In genomic region chr5:137032641-137033074, GRCm38 (mm10) we compare ENCODE assay signal across 7 mouse cellular contexts. TPM values are rescaled to one million over a fixed set of nuclear protein-coding genes. Genes with fewer than 3 reads are reported as not detected.
DNase-seq lines count a peak whose midpoint lies in the region; ATAC-seq and TF ChIP-seq lines count a peak whose summit lies in the region.

No protein-coding gene starts in this region.

- peaks cover 44% of the 10 kb centered on the region for H3K27me3 ChIP-seq in intestine, postnatal 0 days (replicated peaks; ENCODE audit: control insufficient read depth, insufficient read depth, low read length)
- peaks cover 73% of the 10 kb centered on the region for H3K27me3 ChIP-seq in limb, embryonic 12.5 days
- H3K27me3 ChIP-seq in midbrain, embryonic 14.5 days (ENCODE audit: control insufficient read depth, insufficient read depth, low read length), result peaks cover 33% of the 10 kb centered on the region

- H3K4me1 ChIP-seq in intestine, postnatal 0 days (replicated peaks; ENCODE audit: control insufficient read depth, insufficient read depth, low read length), result peaks cover 8% of the 10 kb centered on the region; the same call in 1 of the 2 replicates
- peaks cover 39% of the 10 kb centered on the region for H3K4me1 ChIP-seq in limb, embryonic 12.5 days (replicated peaks)
- H3K4me1 ChIP-seq in midbrain, embryonic 14.5 days (ENCODE audit: control insufficient read depth, insufficient read depth, low read length), result peaks cover 20% of the 10 kb centered on the region

- H3K9ac ChIP-seq in intestine, postnatal 0 days (ENCODE audit: low read depth, low read length), result peak overlapping the region; percentile 35; the same call in 1 of the 2 replicates
- peak overlapping the region; percentile 18; the same call in 1 of the 2 replicates for H3K9ac ChIP-seq in limb, embryonic 12.5 days (replicated peaks)
- peak overlapping the region; percentile 60 for H3K9ac ChIP-seq in midbrain, embryonic 14.5 days (replicated peaks; ENCODE audit: low read length)

- ATAC-seq in granulocyte monocyte progenitor cell, adult 5-6 weeks (replicated peaks; ENCODE audit: poor library complexity, severe bottlenecking), result peak; percentile 66
- peak; percentile 83 for ATAC-seq in intestine, postnatal 0 days
- ATAC-seq in limb, embryonic 12.5 days (ENCODE audit: insufficient number of reproducible peaks, insufficient read depth, low FRiP score, low TSS enrichment, low read depth), result peak; percentile 66
- peak; percentile 67 for ATAC-seq in midbrain, embryonic 14.5 days (ENCODE audit: low FRiP score, low TSS enrichment)

- TF ChIP-seq CTCF in intestine, postnatal 0 days (IDR thresholded peaks at IDR 0.05; ENCODE audit: low read depth), result peak; percentile 35; the same call in 1 of the 2 replicates

- H3K27ac ChIP-seq in intestine, postnatal 0 days (ENCODE audit: low read depth, low read length), result no peak overlapping the region
- no peak overlapping the region for H3K27ac ChIP-seq in limb, embryonic 12.5 days
- peak overlapping the region; percentile 32; the same call in 1 of the 2 replicates for H3K27ac ChIP-seq in midbrain, embryonic 14.5 days (replicated peaks; ENCODE audit: low read depth, low read length)

- peak; percentile 97 for DNase-seq in adrenal gland, postnatal 10 days
- DNase-seq in embryo, embryonic 9.5 days (ENCODE audit: extremely low spot score), result peak; percentile 97
- peak; percentile 88 for DNase-seq in midbrain, embryonic 14.5 days
- peak; percentile 75 to 81 for DNase-seq in spleen, adult 18-20 months

- H3K9me3 ChIP-seq in intestine, postnatal 0 days (ENCODE audit: control insufficient read depth), result no peaks in the 10 kb centered on the region
- no peaks in the 10 kb centered on the region for H3K9me3 ChIP-seq in limb, embryonic 12.5 days
- no peaks in the 10 kb centered on the region for H3K9me3 ChIP-seq in midbrain, embryonic 14.5 days (ENCODE audit: control insufficient read depth, low read length)

- peak overlapping the region; percentile 38 for H3K4me3 ChIP-seq in intestine, postnatal 0 days (ENCODE audit: low read depth, low read length)
- peak overlapping the region; percentile 46 for H3K4me3 ChIP-seq in limb, embryonic 12.5 days (replicated peaks)
- peak overlapping the region; percentile 52 for H3K4me3 ChIP-seq in midbrain, embryonic 14.5 days (replicated peaks; ENCODE audit: low read depth, low read length)

- H3K36me3 ChIP-seq in intestine, postnatal 0 days (ENCODE audit: control insufficient read depth, insufficient read depth), result peaks cover 26% of the 10 kb centered on the region
- H3K36me3 ChIP-seq in limb, embryonic 12.5 days, result peaks cover 30% of the 10 kb centered on the region
- H3K36me3 ChIP-seq in midbrain, embryonic 14.5 days (ENCODE audit: control insufficient read depth, insufficient read depth, low read length), result peaks cover 28% of the 10 kb centered on the region

- H3K4me2 ChIP-seq in intestine, postnatal 0 days (replicated peaks; ENCODE audit: low read depth), result peak overlapping the region; percentile 78
- peak overlapping the region; percentile 99 for H3K4me2 ChIP-seq in limb, embryonic 12.5 days
- peak overlapping the region; percentile 100 for H3K4me2 ChIP-seq in midbrain, embryonic 14.5 days (ENCODE audit: low read length)

- under 1% methylated on average over 47 of the region's 49 CpGs for WGBS in intestine, postnatal 0 days
- 1% methylated on average over 49 of the region's 49 CpGs for WGBS in limb, embryonic 12.5 days
- WGBS in midbrain, embryonic 14.5 days, result under 1% methylated on average over 48 of the region's 49 CpGs

RNA-seq across cellular contexts. Expression of gene Vgf, which starts 6.5 kb away (rescaled TPM):
- 10 to 100 TPM in 1 of 2 experiments, 1 to 10 TPM in 1; 9.9 to 13.7 TPM for total RNA-seq in adrenal gland, postnatal 10 days (2021)
- not detected in 2 replicates for total RNA-seq in granulocyte monocyte progenitor cell, adult 5-6 weeks (2014; fragmentation: Nextera tagmentation)
- total RNA-seq in granulocyte monocyte progenitor cell, adult 5-6 weeks (2017), result not detected in 2 replicates
- 1.3 and 1.6 TPM in 2 replicates for polyA plus RNA-seq in intestine, postnatal 0 days (2015; fragmentation: Nextera tagmentation; extraction: Ambion mirVana)
- polyA plus RNA-seq in limb, embryonic 12.5 days (2016; fragmentation: Nextera tagmentation; extraction: Ambion mirVana), result 0.09 and 0.25 TPM in 2 replicates
- 4.8 and 6.9 TPM in 2 replicates for polyA plus RNA-seq in midbrain, embryonic 14.5 days (2014; fragmentation: Nextera tagmentation; extraction: Ambion mirVana)

RNA-seq across cellular contexts. Expression of gene Ap1s1, which starts 13.3 kb away (rescaled TPM):
- 100 to 1,000 TPM; 105 to 106 TPM for total RNA-seq in adrenal gland, postnatal 10 days (2021)
- total RNA-seq in granulocyte monocyte progenitor cell, adult 5-6 weeks (2014; fragmentation: Nextera tagmentation), result 84.9 and 95.5 TPM in 2 replicates
- 83.1 and 86.9 TPM in 2 replicates for total RNA-seq in granulocyte monocyte progenitor cell, adult 5-6 weeks (2017)
- 229 and 232 TPM in 2 replicates for polyA plus RNA-seq in intestine, postnatal 0 days (2015; fragmentation: Nextera tagmentation; extraction: Ambion mirVana)
- 150 and 153 TPM in 2 replicates for polyA plus RNA-seq in limb, embryonic 12.5 days (2016; fragmentation: Nextera tagmentation; extraction: Ambion mirVana)
- polyA plus RNA-seq in midbrain, embryonic 14.5 days (2014; fragmentation: Nextera tagmentation; extraction: Ambion mirVana), result 214 and 238 TPM in 2 replicates

RNA-seq across cellular contexts. Expression of gene Serpine1, which starts 39.4 kb away (rescaled TPM):
- total RNA-seq in adrenal gland, postnatal 10 days (2021), result 1 to 10 TPM; 1.4 to 4.6 TPM
- total RNA-seq in granulocyte monocyte progenitor cell, adult 5-6 weeks (2014; fragmentation: Nextera tagmentation), result not detected in 2 replicates
- not detected in 2 replicates for total RNA-seq in granulocyte monocyte progenitor cell, adult 5-6 weeks (2017)
- polyA plus RNA-seq in intestine, postnatal 0 days (2015; fragmentation: Nextera tagmentation; extraction: Ambion mirVana), result 0.20 and 0.22 TPM in 2 replicates
- polyA plus RNA-seq in limb, embryonic 12.5 days (2016; fragmentation: Nextera tagmentation; extraction: Ambion mirVana), result 0.38 and 0.44 TPM in 2 replicates
- 0.26 and 0.28 TPM in 2 replicates for polyA plus RNA-seq in midbrain, embryonic 14.5 days (2014; fragmentation: Nextera tagmentation; extraction: Ambion mirVana)

RNA-seq across cellular contexts. Expression of gene Znhit1, which starts 44.8 kb away (rescaled TPM):
- 10 to 100 TPM; 60.1 to 61.0 TPM for total RNA-seq in adrenal gland, postnatal 10 days (2021)
- 99.5 and 121 TPM in 2 replicates for total RNA-seq in granulocyte monocyte progenitor cell, adult 5-6 weeks (2014; fragmentation: Nextera tagmentation)
- 49.7 and 80.0 TPM in 2 replicates for total RNA-seq in granulocyte monocyte progenitor cell, adult 5-6 weeks (2017)
- 84.6 and 91.1 TPM in 2 replicates for polyA plus RNA-seq in intestine, postnatal 0 days (2015; fragmentation: Nextera tagmentation; extraction: Ambion mirVana)
- polyA plus RNA-seq in limb, embryonic 12.5 days (2016; fragmentation: Nextera tagmentation; extraction: Ambion mirVana), result 109 and 116 TPM in 2 replicates
- polyA plus RNA-seq in midbrain, embryonic 14.5 days (2014; fragmentation: Nextera tagmentation; extraction: Ambion mirVana), result 94.0 and 117 TPM in 2 replicates

RNA-seq across cellular contexts. Expression of gene Plod3, which starts 45.8 kb away (rescaled TPM):
- total RNA-seq in adrenal gland, postnatal 10 days (2021), result 10 to 100 TPM; 43.5 to 49.6 TPM
- total RNA-seq in granulocyte monocyte progenitor cell, adult 5-6 weeks (2014; fragmentation: Nextera tagmentation), result 122 and 139 TPM in 2 replicates
- total RNA-seq in granulocyte monocyte progenitor cell, adult 5-6 weeks (2017), result 158 and 177 TPM in 2 replicates
- 11.1 and 11.8 TPM in 2 replicates for polyA plus RNA-seq in intestine, postnatal 0 days (2015; fragmentation: Nextera tagmentation; extraction: Ambion mirVana)
- 39.5 and 42.3 TPM in 2 replicates for polyA plus RNA-seq in limb, embryonic 12.5 days (2016; fragmentation: Nextera tagmentation; extraction: Ambion mirVana)
- 25.8 and 28.1 TPM in 2 replicates for polyA plus RNA-seq in midbrain, embryonic 14.5 days (2014; fragmentation: Nextera tagmentation; extraction: Ambion mirVana)
